ENCODE assay signal across 25 mouse cellular contexts in genomic region chr7:70412900-70413299, GRCm38 (mm10).
"Had no signal": no experiment of that assay in that cellular context is flagged by ENCODE, and none has a peak within 500 bp of the region (broad histone marks: within the 10 kb centered on the region; RNA-seq: fewer than 3 reads in every experiment).

No protein-coding gene starts in this region.

- DNase-seq: gastrocnemius, adult 2 months; gastrocnemius, postnatal 10 days; gastrocnemius, postnatal 25 days; heart, adult 2 months; heart, postnatal 10 days; heart, postnatal 4 days; kidney, adult 18-20 months; kidney, adult 8-10 months; kidney, postnatal 10 days; kidney, postnatal 25 days; kidney, postnatal 4 days; left cerebral cortex, postnatal 4 days had no signal

- H3K27me3 ChIP-seq: heart, embryonic 12.5 days; hindbrain, embryonic 12.5 days; intestine, embryonic 15.5 days; limb, embryonic 13.5 days; limb, embryonic 15.5 days had no signal

- H3K9me3 ChIP-seq: heart, embryonic 12.5 days; hindbrain, embryonic 10.5 days; hindbrain, embryonic 12.5 days; intestine, embryonic 15.5 days; limb, embryonic 13.5 days; limb, embryonic 15.5 days had no signal

- H3K9ac ChIP-seq: heart, embryonic 12.5 days; hindbrain, embryonic 12.5 days; hindbrain, embryonic 14.5 days; intestine, embryonic 15.5 days; limb, embryonic 13.5 days; limb, embryonic 15.5 days had no signal

- H3K4me2 ChIP-seq: heart, embryonic 12.5 days; hindbrain, embryonic 12.5 days; hindbrain, embryonic 14.5 days; intestine, embryonic 15.5 days; limb, embryonic 13.5 days; limb, embryonic 15.5 days had no signal

- H3K4me3 ChIP-seq: gastrocnemius, adult 2 months; heart, adult 2 months; heart, embryonic 12.5 days; hindbrain, embryonic 10.5 days; hindbrain, embryonic 12.5 days; intestine, embryonic 15.5 days; layer of hippocampus, adult 2 months; left cerebral cortex, adult 2 months; limb, embryonic 13.5 days; limb, embryonic 15.5 days had no signal

- H3K36me3 ChIP-seq: heart, embryonic 12.5 days; intestine, embryonic 15.5 days; limb, embryonic 15.5 days had no signal

- ATAC-seq: forebrain, embryonic 16.5 days; hindbrain, embryonic 16.5 days; inflammation-experienced regulatory T-cells, adult 6 months; intestine, embryonic 15.5 days; intestine, postnatal 0 days had no signal

- H3K27ac ChIP-seq: gastrocnemius, adult 2 months; heart, adult 2 months; hindbrain, embryonic 10.5 days; hindbrain, embryonic 12.5 days; hindbrain, embryonic 14.5 days; intestine, embryonic 15.5 days; layer of hippocampus, adult 2 months; left cerebral cortex, adult 2 months; limb, embryonic 13.5 days; limb, embryonic 15.5 days had no signal

- H3K4me1 ChIP-seq: hindbrain, embryonic 10.5 days; hindbrain, embryonic 12.5 days; intestine, embryonic 15.5 days; limb, embryonic 15.5 days had no signal
